Mouse (Mus musculus) kidney, postnatal 0 days (tissue): ENCODE results near the gene Ppil1. TPM values are rescaled to one million over a fixed set of nuclear protein-coding genes. Genes with fewer than 3 reads are reported as not detected.

Experiments
- ATAC-seq: fragments of 200-750 bp; cut with Nextera tagmentation; replicated peaks from 2 replicates; pipeline ENCODE4 v1.8.0; 2017; ENCODE audit warnings: low read depth, moderate number of reproducible peaks, moderate TSS enrichment, moderate library complexity; ENCODE audit not compliant: low FRiP score
- DNase-seq: peaks from one replicate; pipeline ENCODE4 v3.0.0-alpha.2; 2016; ENCODE audit warnings: low spot score
- H3K27ac ChIP-seq: fragments of 300-500 bp; sonication (generic); 2 replicates; pipeline ENCODE4 v1.5.1; 2014; ENCODE audit warnings: mild to moderate bottlenecking
- H3K27me3 ChIP-seq: fragments of 300-500 bp; sonication (generic); 2 replicates; pipeline ENCODE4 v1.6.1; 2014; ENCODE audit warnings: low read length, mixed read lengths; ENCODE audit not compliant: insufficient read depth
- H3K36me3 ChIP-seq: fragments of 300-500 bp; sonication (generic); 2 replicates; pipeline ENCODE4 v1.6.1; 2014; ENCODE audit warnings: low read length, mixed read lengths; ENCODE audit not compliant: insufficient read depth
- H3K4me1 ChIP-seq: fragments of 300-500 bp; sonication (generic); replicated peaks from 2 replicates; pipeline ENCODE4 v1.6.1; 2014; ENCODE audit warnings: antibody characterized with exemption, low read length, mixed read lengths; ENCODE audit not compliant: insufficient read depth
- H3K4me2 ChIP-seq: fragments of 300-500 bp; sonication (generic); 2 replicates; pipeline ENCODE4 v1.6.1; 2014; ENCODE audit warnings: mild to moderate bottlenecking, low read length, moderate library complexity, mixed read lengths
- H3K4me3 ChIP-seq: fragments of 300-500 bp; sonication (generic); replicated peaks from 2 replicates; pipeline ENCODE4 v1.5.1; 2014; ENCODE audit warnings: low read depth, low read length
- H3K9ac ChIP-seq: fragments of 300-500 bp; sonication (generic); 2 replicates; pipeline ENCODE4 v1.6.1; 2014; ENCODE audit warnings: low read depth, low read length
- H3K9me3 ChIP-seq: fragments of 300-500 bp; sonication (generic); replicated peaks from 2 replicates; pipeline ENCODE4 v1.6.1; 2016; ENCODE audit warnings: low read length, inconsistent platforms, mixed read lengths
- CTCF ChIP-seq: IDR thresholded peaks from 2 replicates; pipeline ENCODE4 v1.5.1; 2016; ENCODE audit warnings: antibody characterized with exemption, low read depth, mild to moderate bottlenecking, moderate library complexity
- WGBS: fragments of 180-500 bp; shearing (Covaris S2); extraction: QIAGEN DNeasy Blood & Tissue Kit; methylation state at CpG from one replicate; pipeline ENCODE4 v1.1.7; 2014; 5-methylcytosine and 5-hydroxymethylcytosine counted together
- polyA plus RNA-seq: library from polyadenylated mRNA; unstranded; fragments of >200 nt; fragmentation: Nextera tagmentation; extraction: Ambion mirVana; gene quantifications from 2 replicates; pipeline ENCODE4 v1.2.1, GENCODE M21; 2015

The Ppil1 gene
- polyA plus RNA-seq, 1 experiment from 2014 or later = 108 TPM

DNA sequence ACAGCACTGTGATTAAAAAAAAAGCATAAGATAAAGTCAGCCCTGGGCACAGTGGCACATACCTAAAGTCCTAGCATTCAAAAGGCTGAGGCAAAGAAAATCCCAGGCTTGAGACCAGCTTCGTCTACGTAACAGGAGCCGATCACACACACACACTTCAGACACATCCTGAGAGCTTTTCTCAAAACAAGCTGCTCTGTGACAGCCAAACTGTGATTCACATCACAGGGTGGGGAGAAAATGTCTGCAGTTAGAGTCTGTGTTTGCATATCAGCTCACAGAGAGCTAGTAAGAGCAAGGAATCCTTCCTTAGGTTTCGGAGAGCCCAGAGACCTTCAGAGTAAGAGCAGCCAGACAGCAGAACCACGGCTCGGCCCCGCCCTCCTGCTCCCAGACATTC lies 36.9 kb upstream of the Ppil1 start:
- H3K4me1 ChIP-seq = peaks cover 43% of the 10 kb centered on the region
- H3K27ac ChIP-seq = no peak overlapping the region
- WGBS = 86% methylated on average over 7 of the region's 7 CpGs
- no peak overlapping the region for H3K4me3 ChIP-seq
- H3K36me3 ChIP-seq = peaks cover 7% of the 10 kb centered on the region; the same call in 1 of the 2 replicates
- ATAC-seq (no peak), DNase-seq (no peak)
- no peak overlapping the region for H3K4me2 ChIP-seq
- no peak overlapping the region for H3K9ac ChIP-seq
- H3K9me3 ChIP-seq = no peaks in the 10 kb centered on the region
- no peaks in the 10 kb centered on the region for H3K27me3 ChIP-seq
- no peak for TF ChIP-seq CTCF

DNA sequence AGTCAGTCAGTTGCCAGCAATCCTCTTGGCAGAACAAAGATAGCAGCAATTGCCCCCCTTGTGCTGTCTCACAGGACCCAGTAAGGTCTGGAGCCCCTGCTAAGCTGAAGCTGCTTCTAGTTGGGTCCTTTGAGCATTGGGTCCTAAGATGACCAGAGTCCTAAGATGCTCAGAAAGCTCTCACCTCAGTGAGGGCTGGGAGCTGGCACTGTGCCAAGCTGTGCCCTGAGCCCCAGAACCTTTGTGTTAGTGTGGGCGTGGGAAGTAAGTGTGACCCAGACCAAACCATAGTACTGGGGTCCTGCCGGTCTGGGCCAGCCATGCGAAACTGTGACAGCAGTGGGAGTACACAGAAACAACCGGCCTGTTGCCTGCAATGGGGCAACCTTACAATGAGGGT lies 35.3 kb upstream of the Ppil1 start:
- WGBS = 36% methylated on average over 4 of the region's 4 CpGs
- Histone ChIP-seq H3K36me3 (peaks cover 13% of the 10 kb centered on the region; the same call in 1 of the 2 replicates), H3K9me3 (no peaks in the 10 kb centered on the region), H3K4me3 (no peak overlapping the region), H3K27ac (no peak overlapping the region), H3K9ac (no peak overlapping the region), H3K27me3 (no peaks in the 10 kb centered on the region), H3K4me1 (peaks cover 37% of the 10 kb centered on the region), H3K4me2 (no peak overlapping the region)
- TF ChIP-seq CTCF = no peak
- no peak for DNase-seq
- no peak for ATAC-seq

DNA sequence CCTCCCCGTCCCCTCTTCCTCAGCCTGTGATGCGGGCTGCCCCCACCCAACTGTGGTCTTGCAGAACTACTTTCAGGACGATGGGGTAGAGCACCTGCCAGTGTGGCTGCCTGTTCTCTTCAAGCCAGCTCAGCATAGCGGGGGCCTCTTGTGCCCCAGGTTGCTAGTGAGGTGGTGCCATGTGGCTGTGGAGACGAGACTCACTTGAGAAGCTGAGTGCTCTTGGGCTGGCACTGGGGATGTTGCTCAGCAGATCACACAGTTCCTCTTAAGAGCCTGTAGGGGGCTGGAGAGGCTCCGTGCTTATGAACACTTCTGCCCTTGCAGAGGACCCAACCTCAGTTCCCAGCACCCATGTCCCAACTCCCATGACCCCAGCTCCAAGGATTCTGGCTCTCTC lies 33.8 kb upstream of the Ppil1 start:
- Histone ChIP-seq H3K9me3 (no peaks in the 10 kb centered on the region), H3K27me3 (no peaks in the 10 kb centered on the region), H3K9ac (peak overlapping the region; percentile 27; the same call in 1 of the 2 replicates), H3K27ac (peak overlapping the region; percentile 84), H3K36me3 (peaks cover 16% of the 10 kb centered on the region; the same call in 1 of the 2 replicates), H3K4me1 (peaks cover 26% of the 10 kb centered on the region), H3K4me3 (no peak overlapping the region), H3K4me2 (no peak overlapping the region)
- no peak for DNase-seq
- 0 out of 2 replicates have a peak, but pooled peaks have one; percentile 3 for ATAC-seq
- WGBS = 56% methylated on average over 6 of the region's 6 CpGs
- peak; percentile 44 for TF ChIP-seq CTCF

DNA sequence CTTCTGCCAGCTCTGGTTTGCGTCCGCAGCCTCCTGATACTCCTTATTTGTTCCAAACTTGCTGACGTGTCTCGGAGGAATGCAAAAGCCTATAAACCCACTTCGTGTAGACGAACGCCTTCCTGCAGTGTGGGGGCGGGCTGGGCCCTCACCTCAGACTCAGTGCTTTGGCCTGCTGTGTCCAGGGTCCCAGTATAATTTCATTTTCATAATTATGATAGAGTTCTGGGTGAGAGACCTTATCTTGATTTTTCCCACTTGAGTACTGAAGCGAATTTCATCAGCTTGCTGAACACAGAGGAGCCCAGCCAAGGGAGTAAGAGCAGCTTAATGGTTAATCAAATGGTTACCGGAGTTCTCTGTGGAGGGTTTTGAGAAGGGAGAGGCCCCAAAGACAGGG lies 33.3 kb upstream of the Ppil1 start:
- Histone ChIP-seq H3K36me3 (peaks cover 16% of the 10 kb centered on the region; the same call in 1 of the 2 replicates), H3K9ac (peak overlapping the region; percentile 27; the same call in 1 of the 2 replicates)
- DNase-seq = no peak

DNA sequence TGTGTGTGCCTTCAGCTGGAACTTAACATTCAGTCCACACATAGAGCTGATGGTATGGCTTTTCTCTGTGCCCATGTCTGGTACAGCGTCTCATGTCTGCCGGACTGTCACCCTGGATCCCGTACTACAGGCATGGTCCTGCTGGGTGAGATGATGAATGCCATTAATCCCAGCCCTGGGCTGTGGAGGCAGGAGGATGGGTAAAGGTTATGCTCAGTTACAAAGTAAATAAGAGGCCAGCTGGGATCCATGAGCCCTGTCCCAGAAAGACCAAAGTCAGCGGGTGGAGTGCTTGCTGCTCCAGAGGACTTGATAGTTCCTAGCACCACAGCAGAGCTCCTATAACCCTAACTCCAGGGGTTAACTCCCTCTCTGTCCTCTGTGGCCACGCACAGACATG lies 31.8 kb upstream of the Ppil1 start:
- DNase-seq (peak; percentile 81), ATAC-seq (no peak; the same call in 1 of the 2 replicates)
- H3K9me3 ChIP-seq = no peaks in the 10 kb centered on the region
- no peak for TF ChIP-seq CTCF
- H3K4me2 ChIP-seq = no peak overlapping the region
- peaks cover 26% of the 10 kb centered on the region for H3K4me1 ChIP-seq
- 0 out of 2 replicates have a peak, but pooled peaks cover 15% of the 10 kb centered on the region for H3K36me3 ChIP-seq
- H3K9ac ChIP-seq = no peak overlapping the region
- H3K4me3 ChIP-seq = no peak overlapping the region
- H3K27ac ChIP-seq = peak overlapping the region; percentile 84; the same call in 1 of the 2 replicates
- H3K27me3 ChIP-seq = no peaks in the 10 kb centered on the region
- 38% methylated on average over 5 of the region's 5 CpGs for WGBS

More for the DNA sequence above, 33.3 kb upstream of the Ppil1 start:
- WGBS = 24% methylated on average over 10 of the region's 10 CpGs
- Histone ChIP-seq H3K4me3 (no peak overlapping the region), H3K27ac (peak overlapping the region; percentile 84), H3K9me3 (no peaks in the 10 kb centered on the region), H3K4me1 (peaks cover 26% of the 10 kb centered on the region), H3K27me3 (no peaks in the 10 kb centered on the region), H3K4me2 (no peak overlapping the region)
- no peak for ATAC-seq
- no peak for TF ChIP-seq CTCF

DNA sequence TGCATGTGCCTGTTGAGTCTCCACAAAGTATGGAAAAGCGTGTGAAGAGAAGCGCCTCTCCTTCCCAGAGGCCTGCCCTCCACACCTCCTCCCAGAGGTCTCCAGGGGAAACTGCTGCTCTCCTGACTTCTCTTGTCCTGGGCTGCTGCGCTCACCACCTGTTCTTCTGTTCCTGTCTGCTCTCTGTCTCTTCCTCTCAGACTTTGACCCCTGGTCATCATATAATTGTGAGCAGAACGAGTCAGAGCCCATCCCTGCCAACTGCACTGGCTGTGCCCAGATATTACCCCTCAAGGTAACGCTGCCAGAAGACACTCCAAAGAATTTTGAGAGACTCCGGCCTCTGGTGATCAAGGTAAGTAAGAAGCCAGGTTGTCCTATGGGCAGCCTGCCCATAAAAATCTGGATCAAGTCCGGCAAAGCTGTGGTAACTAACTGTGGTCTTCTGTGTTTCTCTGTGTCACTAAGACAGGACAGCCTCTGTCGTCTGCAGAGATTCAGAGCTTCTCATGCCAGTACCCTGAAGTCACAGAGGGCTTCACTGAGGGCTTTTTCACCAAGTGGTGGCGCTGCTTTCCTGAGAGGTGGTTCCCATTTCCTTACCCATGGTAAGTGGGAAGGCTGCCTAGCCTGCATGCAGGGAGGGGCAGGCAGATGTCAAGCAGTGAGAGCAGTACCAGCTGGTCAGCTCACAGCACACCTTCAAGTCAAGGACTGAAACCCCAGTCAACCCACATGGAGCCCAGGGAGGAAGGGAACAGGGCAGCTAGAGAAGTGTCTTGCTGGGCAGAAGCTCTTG lies 30.0 kb upstream of the Ppil1 start:
- TF ChIP-seq CTCF = peak; percentile 63
- H3K9me3 ChIP-seq = no peaks in the 10 kb centered on the region
- no peaks in the 10 kb centered on the region for H3K27me3 ChIP-seq
- peaks cover 20% of the 10 kb centered on the region for H3K4me1 ChIP-seq
- H3K4me3 ChIP-seq = no peak overlapping the region
- H3K27ac ChIP-seq = peak overlapping the region; percentile 26; the same call in 1 of the 2 replicates
- 0 out of 2 replicates have a peak, but pooled peaks cover 15% of the 10 kb centered on the region for H3K36me3 ChIP-seq
- DNase-seq = peak; percentile 68
- H3K4me2 ChIP-seq = no peak overlapping the region
- no peak for ATAC-seq
- 72% methylated on average over 9 of the region's 9 CpGs for WGBS
- no peak overlapping the region for H3K9ac ChIP-seq
